Mouse (Mus musculus): ENCODE measurements at regions not wholly inside any gene's neighbourhood (a gene's known extent, or its start where the extent isn't known, plus 50 kb on each side); places are given as distances from the start of the nearest gene placed in this dataset.
"Not testable (repeated sequence)": the region's sequence is repeated elsewhere in the genome, so short reads cannot be mapped to it uniquely, and the experiment has no call there.

DNA sequence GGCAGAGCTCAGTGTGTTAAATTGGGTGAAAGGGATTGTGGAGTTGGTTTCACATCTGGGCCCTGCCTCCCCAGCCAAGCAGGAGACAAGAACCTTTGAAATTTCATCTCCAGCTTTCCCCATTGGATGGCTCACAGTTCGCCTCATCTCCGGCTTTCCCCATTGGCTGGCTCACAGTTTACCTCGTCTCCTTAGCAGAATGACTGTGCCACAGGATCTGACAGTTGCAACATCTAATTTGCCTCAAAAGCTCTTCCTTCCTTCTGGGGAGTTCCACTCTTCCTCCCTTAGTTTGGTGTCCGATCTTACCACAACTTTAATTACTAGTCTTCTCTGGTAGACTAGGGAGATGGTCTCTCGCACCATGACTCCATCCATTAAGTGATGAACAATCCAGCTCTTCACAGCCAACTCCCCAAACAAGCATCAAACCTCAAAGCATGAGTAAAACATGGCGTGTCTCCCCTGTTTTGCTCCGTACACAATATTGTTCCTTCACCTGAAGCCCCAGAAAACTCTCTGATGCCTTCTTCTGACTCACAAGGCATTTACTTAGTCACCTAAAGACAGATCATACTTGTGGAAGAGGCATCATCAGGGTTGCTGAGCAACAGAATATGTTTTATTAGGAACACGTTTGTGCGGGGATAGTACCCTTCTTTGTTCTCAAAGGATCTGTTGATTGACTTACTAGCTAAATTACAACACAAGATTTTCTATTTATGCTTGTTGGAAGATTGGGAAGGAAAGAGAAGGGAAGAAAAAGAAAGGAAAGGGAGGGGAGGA lies 199.1 kb upstream of the Serp2 start:
- DNase-seq (ENCODE audit: low read depth, low spot score): no peak

DNA sequence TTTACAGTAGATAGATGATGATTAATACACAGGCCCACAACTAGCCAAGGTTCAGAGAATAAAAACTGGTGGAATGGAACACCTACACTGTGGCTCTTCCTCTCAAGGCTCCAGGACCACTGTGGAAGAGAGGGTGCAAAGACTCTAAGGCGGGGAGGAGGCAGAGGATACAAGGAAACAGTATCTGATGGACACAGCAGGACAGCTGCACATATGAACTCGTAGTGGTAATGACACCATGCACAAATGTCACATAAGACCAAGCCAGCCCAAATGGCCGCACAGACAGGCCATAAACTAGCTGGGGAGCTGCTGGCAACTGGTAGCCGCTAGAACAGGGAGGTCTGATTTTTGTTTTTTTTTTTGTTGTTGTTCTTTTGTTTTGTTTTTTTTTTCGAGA lies 197.0 kb upstream of the Serp2 start:
- DNase-seq (ENCODE audit: low read depth, low spot score): no peak

DNA sequence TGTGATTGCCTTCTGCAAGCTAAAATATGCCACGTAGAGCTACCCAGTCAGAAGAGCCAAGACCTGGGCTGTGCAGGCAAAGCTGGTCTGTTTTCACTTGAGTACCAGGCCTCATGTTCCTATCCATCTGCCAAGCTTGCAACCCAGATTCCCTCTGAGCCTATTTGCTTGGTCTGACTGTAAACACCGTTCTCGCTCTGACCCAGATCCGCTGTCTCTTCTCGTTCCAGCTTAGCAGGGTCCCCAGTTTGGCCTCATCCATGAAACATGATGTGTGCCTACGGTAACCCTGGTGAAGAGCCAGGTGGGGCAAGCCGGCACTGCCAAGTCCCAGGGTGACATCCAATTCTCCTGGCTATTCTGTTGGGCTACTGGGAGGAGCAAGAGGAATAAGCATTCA lies 192.5 kb upstream of the Serp2 start:
- DNase-seq (ENCODE audit: low read depth, low spot score): no peak

DNA sequence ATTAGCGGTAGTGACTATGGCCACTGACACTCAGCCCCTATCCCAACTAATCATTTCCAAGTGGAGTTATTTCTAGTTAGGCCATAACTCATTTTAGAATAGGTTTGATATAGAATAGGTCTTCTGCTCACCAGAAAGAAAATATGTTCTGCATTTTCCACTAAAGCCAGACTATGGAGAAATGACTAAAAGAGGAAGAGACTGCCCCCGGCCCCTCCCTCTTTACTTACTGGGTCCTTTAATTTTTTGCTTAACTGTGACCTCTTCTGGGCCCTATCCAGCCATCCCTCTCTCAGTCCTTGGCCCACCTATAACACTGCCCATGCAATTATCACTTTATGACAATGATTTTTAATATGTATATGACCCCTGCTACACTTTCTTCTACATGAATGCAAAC lies 192.0 kb upstream of the Serp2 start:
- no peak for DNase-seq (ENCODE audit: low read depth, low spot score)

DNA sequence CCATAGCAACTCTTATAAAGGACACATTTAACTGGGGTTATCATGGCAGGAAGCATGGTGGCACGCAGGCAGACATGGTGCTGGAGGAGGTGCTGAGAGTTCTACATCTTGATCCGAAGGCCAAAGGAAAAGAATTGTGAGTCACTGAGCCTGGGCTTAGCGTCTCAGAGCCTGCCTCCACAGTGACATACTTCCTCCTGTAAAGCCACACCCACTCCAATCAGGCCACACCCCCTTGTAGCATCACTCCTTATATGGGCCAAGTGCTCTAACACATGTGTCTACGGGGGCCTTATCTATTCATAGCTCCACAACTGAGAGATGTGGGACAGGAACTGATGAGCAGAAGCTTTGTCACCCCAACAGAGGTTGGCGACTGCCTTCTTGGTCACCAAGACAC lies 191.1 kb upstream of the Serp2 start:
- no peak for DNase-seq (ENCODE audit: low read depth, low spot score)

DNA sequence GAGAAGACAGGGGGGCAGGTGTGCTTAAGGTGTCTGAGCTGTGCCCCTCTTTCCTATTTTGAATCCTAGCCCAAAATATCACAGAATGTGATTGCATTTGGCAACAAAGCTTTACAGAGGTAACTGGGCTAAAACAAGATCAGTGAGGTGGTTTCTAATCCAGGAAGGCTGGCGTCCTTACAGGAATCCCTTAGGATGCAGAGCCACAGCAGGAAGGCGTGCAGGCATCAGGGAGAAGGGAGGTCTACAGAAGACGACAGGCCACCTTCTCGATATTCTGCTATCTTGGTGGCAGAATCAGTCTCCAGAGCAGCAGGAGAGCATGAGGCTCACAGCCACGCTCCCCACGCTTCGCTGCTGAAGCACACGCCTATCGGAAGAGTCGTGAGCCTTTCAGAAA lies 189.6 kb upstream of the Serp2 start:
- DNase-seq (ENCODE audit: low read depth, low spot score): no peak

DNA sequence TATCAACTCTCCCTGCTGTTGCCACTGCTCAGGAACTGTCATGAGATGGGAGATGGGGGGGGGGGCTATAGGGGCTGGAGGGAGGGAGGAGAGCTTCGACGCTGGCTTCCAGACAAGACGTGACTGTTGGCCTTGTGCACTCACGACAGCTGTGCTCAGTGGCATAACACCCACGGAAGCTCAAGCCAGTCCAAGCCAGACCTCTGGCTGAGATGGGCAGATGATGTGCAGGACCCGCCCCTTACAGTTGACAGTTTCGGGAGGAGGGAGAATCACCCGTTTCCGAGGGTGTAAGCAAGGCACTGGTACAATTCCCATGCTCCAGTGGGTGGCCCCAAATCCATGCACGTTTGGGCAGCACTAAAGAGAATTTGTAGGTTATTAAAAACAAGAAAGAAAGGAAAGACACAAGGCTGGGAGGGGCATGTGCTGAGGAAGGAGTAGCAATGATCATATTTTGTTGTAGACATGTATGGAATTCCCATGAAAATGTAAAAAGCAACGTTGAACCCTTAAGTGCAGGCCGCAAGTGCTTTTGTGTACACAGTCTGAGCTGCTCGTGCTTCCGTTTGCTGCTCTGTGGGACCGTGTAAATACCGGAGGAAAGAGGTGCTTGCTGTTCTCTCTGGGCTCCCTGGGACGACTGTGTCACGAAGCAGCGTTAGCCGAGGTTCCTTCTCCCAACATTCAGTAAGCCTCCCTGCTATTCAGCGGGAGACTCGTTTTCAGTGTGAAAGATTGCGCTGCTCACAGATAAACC lies 188.2 kb upstream of the Serp2 start:
- no peak for DNase-seq (ENCODE audit: low read depth, low spot score)

DNA sequence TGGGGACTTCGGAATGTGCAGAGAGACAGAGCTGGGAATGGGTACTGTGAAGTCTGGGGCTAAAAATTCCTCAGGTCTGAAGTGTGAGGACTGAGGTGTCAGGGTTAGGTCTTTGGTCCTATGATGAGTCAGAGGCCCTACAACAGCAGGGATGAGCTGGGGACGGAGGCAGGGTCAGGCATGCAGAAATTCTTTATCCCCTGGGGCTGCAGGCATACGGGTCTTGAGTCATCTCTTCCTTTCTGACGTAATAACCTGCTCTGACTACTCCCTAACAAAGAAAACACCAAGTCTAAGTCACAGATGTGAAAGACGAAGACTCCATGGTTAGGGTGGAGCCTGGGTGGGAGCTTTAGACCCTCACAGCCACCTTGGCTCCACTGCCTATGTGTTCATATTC lies 185.6 kb upstream of the Serp2 start:
- DNase-seq (ENCODE audit: low read depth, low spot score): no peak

DNA sequence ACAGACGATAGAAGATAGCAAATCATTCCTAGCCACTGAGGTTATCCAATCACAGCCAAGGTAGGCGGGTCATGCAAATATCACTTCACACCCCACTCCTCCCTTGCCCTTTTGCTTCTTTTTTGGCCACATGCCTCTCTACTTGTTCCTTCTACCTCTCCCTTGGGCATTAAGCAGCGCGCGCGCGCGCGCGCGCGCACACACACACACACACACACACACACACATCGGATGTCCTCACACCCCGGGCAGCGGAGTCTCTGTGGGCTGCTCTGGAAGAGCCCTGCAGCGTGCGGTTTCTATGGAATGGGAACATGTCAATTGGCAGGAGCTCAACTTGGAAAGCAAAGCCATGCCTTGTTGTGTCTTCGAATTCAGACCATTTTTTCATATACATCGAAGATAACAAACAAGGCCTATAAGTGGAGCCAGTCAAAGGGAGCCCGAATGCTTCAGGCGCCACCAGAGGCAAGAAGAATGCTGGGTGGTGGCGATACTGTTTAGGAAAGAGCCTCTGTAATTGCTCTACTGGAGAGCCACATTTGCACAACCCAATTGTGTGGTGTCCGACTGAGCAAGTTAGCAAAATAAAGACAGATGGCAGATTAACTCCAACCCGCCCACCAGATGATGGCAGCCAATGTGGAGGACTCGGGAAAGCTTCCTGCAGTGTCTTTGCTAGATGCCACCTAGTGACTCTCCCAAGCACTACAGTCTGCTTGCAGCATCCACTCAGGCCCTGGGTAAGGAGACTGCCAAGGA lies 183.3 kb upstream of the Serp2 start:
- no peak for DNase-seq (ENCODE audit: low read depth, low spot score)

DNA sequence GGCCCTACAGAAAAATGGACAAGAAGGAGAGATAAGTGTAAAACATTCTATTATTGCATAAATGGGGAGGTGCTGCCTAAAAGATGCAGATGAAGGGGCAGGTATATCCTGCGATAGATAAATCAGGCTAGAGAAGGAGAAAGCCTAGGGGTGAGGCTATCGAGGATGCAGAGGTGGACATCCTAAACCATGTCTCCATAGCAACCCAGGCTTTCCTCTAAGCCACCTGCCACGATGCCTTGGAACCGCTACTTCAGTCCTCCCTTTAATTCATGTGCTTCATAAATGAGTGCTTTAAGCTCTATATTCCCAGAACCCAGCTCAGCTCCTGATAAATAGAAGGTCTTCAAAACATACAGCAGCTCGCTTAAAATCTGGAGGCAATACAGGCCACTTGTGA lies 179.3 kb upstream of the Serp2 start:
- no peak for DNase-seq (ENCODE audit: low read depth, low spot score)

DNA sequence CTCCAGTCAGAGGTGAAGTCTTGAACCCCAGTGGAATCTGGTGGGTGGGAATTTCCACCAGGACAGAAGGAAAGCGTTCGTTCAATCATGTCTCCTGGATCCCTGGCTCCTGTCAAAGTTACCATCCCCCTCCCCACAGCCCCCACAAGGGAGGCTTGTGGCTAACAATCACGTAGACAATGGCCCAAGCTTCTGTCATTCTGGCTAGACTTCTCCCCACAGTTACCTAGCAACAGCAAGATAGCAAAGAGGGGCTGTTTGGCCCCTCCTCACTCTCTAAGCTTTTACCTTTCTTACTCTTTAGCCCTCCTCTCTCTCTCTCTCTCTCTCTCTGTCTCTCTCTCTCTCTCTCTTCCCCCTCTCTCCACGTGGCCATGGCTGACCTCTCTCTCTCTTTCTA lies 178.4 kb upstream of the Serp2 start:
- no peak for DNase-seq (ENCODE audit: low read depth, low spot score)

DNA sequence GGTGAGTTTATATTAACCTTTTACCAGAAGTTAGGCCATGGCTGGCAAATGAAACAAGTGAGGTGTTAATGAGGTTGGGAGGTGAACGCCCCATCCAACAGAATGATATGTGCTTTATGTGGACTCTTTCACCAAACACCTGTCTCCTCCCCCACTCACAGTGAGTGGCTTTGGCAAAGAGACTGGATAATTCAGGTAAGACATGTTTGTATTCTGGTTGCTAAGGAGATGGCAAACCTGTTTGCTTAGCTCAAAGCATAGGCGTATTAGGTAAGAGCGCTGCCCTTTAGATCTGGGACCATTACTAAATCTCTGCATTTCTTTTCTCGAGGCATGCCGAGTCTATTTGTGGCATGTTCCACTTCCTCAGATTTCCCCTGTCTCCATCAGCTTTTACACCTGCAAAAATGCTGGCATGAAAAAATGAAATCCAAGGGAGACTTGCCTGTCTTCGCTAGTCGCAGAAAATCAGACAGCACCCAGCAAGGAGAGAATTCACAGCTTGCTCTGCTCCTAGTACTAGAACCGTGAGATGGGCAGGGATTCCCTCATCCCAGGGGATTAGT lies 176.7 kb upstream of the Serp2 start:
- DNase-seq (ENCODE audit: low read depth, low spot score): no peak

DNA sequence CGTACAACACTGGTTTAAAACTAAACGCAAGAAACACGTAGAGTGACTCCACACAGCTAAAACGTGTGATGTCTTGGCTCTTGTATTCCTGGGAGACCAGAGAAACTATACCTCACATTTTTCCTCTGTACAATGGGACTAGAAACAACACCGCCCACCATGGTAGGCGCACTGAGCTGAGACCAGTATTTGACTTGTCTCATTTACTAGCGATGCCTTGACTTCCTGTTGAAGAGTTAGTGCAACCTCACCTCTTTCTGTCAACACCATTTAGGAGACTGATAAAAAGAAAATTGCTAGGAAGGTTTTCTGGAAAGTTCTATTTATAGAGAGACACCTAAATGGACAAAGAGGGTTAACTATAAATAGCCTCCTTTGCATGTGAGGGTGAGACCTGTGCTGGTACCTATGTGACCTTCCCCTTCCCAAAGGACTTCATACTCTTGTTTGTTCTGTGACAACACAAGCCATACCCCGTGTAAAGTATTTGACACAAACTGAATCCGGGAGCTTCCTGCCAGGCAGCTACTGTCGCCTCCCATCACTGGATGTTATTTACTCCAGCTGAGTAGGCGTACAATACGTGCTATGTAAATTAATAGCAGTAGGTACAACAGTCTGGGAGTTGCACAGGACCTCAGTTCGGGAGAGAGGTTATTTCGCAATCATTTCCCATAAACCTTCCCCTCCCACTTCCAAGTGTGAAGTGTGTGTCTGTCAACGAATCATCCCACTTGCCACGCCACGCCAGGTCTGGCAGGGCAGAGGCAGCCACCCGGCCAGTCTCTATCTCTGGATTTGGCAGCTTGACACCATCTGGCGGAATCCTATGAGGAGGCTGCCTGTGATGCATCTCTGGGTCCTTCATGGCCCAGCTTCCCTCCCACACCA lies 174.7 kb upstream of the Serp2 start:
- DNase-seq (ENCODE audit: low read depth, low spot score): no peak

DNA sequence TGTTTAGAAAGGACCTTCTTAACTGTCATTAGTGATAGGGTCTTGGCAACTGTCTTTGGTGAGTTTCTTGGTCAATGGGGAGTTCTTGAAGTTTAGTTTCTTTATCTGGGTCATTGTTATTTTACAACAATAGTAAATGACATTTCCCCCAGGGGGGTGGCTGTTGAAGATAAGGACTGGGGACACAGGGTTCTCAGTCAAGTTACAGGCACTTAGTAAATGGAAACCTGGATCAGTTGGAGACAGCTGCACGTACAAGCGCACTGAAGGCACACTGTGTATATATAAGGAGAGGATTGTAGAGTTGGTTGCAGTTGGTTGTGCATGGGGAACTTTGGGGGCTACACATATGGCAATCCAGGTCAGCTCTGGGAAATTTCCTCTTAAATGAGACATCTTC lies 169.2 kb upstream of the Serp2 start:
- DNase-seq (ENCODE audit: low read depth, low spot score): no peak

DNA sequence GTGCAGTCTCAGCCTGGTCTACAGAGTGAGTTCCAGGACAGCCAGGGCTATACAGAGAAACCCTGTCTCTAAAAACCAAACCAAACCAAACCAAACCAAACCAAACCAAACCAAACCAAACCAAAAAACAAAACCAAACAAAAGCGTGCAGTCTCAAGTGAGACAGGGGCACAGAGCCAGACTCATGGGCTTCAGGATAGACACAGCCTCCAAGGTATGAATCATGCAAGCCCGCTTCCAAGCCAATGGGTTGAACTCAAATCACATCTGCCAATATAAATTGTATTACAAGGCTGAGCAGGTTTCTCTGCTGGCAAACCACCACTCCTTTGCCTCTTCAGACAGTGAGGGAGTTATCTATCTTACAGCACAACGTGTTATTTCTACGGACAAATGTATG lies 168.5 kb upstream of the Serp2 start:
- not testable (repeated sequence) for DNase-seq (ENCODE audit: low read depth, low spot score)

DNA sequence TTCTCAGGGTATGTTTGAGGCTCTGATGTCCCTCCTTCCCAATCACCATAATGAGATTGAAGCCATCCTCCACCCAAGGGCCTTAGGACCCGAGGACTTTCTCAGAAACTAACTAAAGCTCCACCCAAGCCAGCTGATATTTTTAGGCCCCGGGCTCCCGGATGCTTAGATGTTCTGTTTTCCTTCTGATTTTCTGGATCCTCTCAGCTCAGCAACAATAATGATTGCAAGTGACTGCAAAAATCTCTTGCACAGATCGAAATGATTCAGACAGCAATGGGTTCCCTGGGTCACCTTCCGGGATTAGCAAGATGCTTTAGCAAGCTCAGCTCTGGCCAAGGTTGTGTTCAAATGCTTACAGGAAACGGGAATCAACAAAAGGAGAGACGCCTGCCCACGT lies 168.1 kb upstream of the Serp2 start:
- DNase-seq (ENCODE audit: low read depth, low spot score): no peak

DNA sequence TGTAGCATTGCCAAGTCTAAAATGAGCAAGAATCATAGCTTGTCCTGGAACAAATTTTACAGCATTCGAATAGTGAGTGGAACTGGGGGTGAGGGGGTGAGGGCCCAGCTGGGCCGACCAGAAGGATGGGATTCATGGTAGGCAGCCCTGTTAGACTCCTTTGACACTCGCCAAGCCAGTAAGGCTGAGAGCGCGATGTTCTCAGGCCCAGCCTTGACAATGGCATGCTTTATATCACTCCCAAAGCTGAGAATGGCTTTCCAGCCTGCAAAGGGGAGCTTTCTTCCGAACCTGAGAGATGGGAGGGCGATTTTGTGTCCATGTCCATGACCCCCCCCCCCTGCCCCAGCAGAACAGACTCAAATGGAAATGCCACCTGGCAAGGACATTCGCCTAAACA lies 167.7 kb upstream of the Serp2 start:
- no peak for DNase-seq (ENCODE audit: low read depth, low spot score)

DNA sequence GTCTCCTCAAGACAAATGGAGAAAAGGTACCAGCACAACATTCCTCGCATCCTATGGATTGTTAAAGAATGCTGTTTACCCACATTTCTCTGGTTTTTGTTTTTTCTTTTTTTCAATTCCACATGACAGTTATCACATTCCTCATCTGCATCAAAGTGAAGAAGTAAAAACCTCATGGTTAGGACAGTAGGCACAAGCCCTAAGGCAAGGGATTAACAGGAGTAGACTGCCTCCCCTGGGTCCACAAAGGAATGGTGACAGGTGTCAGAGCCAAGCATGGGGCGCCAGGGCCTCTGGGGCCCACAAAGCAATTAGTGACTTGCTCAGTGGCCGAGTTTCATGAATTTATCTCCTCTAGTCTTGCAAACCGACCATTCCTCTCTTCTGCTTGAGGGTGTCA lies 166.9 kb upstream of the Serp2 start:
- DNase-seq (ENCODE audit: low read depth, low spot score): no peak

DNA sequence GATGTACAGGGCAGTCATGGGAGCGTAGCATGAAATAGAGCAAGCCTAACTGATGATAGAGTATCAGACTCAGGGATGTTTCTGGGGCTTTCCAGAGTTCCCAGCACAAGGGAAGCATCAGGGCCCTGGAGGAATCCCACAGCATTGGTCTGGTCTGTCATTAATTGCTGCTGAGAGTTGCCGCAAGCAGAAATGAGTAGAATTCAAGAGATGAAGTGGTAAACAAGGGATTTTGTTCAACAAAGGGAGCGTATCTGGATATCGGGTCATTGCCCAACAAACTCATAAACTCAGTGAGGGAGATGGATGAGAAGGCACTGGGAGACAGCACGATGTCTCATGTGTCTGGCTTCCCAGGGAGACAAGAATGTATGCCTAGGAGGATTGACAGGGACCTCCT lies 165.6 kb upstream of the Serp2 start:
- no peak for DNase-seq (ENCODE audit: low read depth, low spot score)

DNA sequence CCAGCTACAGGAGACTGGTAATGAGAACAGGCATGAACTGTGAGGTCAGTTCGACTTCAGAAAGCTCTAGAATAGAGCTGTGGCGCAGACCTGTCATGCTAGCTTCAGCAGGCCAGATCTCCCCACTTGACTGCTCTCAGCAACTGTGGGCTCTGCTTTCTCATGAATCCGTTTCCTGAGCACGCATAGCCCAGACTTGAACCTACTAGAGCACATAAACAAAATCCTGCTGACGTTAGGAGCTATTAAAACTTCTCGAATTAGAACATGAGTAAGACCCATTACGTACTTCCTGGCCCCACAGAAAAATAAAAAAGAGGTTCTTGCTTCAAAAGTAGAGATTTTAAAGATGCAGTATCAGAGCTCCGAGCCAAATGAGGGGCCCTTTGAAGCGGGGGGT lies 165.1 kb upstream of the Serp2 start:
- no peak for DNase-seq (ENCODE audit: low read depth, low spot score)

DNA sequence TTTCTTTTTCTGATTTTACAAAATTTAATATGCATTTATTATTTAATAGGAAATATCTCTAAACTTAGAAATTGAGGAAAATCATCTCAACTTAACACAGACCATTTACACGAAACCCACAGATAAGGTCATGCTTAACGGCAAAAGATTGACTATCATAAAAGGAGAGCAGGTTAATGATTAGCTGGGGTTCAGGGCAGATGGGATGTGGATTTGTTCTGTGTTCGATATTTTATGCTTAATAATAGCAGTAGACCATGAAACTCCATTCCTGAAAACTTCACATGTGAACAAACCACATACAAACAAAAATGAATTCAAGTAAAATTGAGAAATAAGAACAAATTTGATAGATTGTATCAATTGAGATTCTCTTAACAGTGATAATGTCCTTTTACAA lies 160.4 kb upstream of the Serp2 start:
- DNase-seq (ENCODE audit: low read depth, low spot score): no peak
